Mouse (Mus musculus) CH12.LX (cell line): Measurements from ENCODE around the gene Cpxcr1. TPM values are rescaled to one million over a fixed set of nuclear protein-coding genes. Genes with fewer than 3 reads are reported as not detected.

ENCODE experiments used
- DNase-seq: peaks from one replicate; pipeline ENCODE4 v3.0.0-alpha.2; 2013; ENCODE audit errors: extremely low read depth
- H3K27ac ChIP-seq: 2 replicates; pipeline ENCODE4 v1.5.1; 2012; ENCODE audit warnings: low read depth, mild to moderate bottlenecking, control low read depth, moderate library complexity; ENCODE audit not compliant: insufficient read depth
- H3K27me3 ChIP-seq: replicated peaks from 2 replicates; pipeline ENCODE3; 2012; ENCODE audit warnings: inconsistent platforms
- H3K36me3 ChIP-seq, 2 experiments: replicated peaks in 1 of 2; 2 replicates each; pipeline versions ENCODE3 to v1.6.1; 2012; ENCODE audit warnings: inconsistent platforms in 1 of 2, low read length in 1 of 2, mild to moderate bottlenecking in 1 of 2, mixed read lengths in 1 of 2, moderate library complexity in 1 of 2; ENCODE audit not compliant: control insufficient read depth in 1 of 2, insufficient read depth in 1 of 2
- H3K4me1 ChIP-seq, 2 experiments: 2 replicates each; pipeline ENCODE4 v1.6.1; 2012; ENCODE audit warnings: inconsistent platforms in 1 of 2, moderate library complexity in 1 of 2; ENCODE audit not compliant: insufficient read depth in 2 of 2, control insufficient read depth in 1 of 2
- H3K4me2 ChIP-seq: 2 replicates; pipeline ENCODE4 v1.6.1; 2012; ENCODE audit warnings: low read depth, mild to moderate bottlenecking, control low read depth; ENCODE audit not compliant: poor library complexity, insufficient read depth, severe bottlenecking
- H3K4me3 ChIP-seq, 3 experiments: fragments of 150-350 bp in 1 of 3; sonication (generic) in 1 of 3; replicated peaks in 1 of 3; 2 replicates each; pipeline versions ENCODE3 to v1.5.1; 2011 to 2012; ENCODE audit warnings: low read depth in 2 of 3, low read length in 2 of 3, mild to moderate bottlenecking in 2 of 3, moderate library complexity in 2 of 3, control low read depth in 1 of 3, improper control_type of control experiment in 1 of 3, inconsistent platforms in 1 of 3, mixed read lengths in 1 of 3; ENCODE audit not compliant: poor library complexity in 1 of 3
- H3K79me2 ChIP-seq: replicated peaks from 2 replicates; pipeline ENCODE4 v1.6.1; 2012; ENCODE audit warnings: mild to moderate bottlenecking, moderate library complexity; ENCODE audit not compliant: control insufficient read depth, poor library complexity, insufficient read depth, severe bottlenecking; ENCODE audit errors: extremely low read depth
- H3K9ac ChIP-seq: 2 replicates; pipeline ENCODE4 v1.6.1; 2012; ENCODE audit warnings: low read depth, mild to moderate bottlenecking, control low read depth, moderate library complexity; ENCODE audit not compliant: insufficient read depth
- H3K9me3 ChIP-seq: replicated peaks from 2 replicates; pipeline ENCODE3; 2012; ENCODE audit warnings: low read length, inconsistent platforms, mixed read lengths
- CHD1 ChIP-seq: IDR thresholded peaks from 2 replicates; pipeline ENCODE4 v1.6.1; 2012; ENCODE audit warnings: low read depth, low read length, improper control_type of control experiment, inconsistent platforms
- CHD2 ChIP-seq: IDR thresholded peaks from 2 replicates; pipeline ENCODE4 v1.6.1; 2011; ENCODE audit warnings: low read length, improper control_type of control experiment
- ELF1 ChIP-seq: IDR thresholded peaks from 2 replicates; pipeline ENCODE4 v1.6.1; 2014; ENCODE audit warnings: low read depth, mild to moderate bottlenecking, inconsistent platforms, low read length, improper control_type of control experiment
- EP300 ChIP-seq: IDR thresholded peaks from 2 replicates; pipeline ENCODE4 v1.6.1; 2011; ENCODE audit warnings: low read length, improper control_type of control experiment
- ETS1 ChIP-seq: conservative IDR thresholded peaks from 2 replicates; pipeline ENCODE4 v1.6.1; 2012; ENCODE audit warnings: low read depth, mild to moderate bottlenecking, inconsistent platforms, low read length, improper control_type of control experiment, moderate library complexity
- GABPA ChIP-seq: IDR thresholded peaks from 2 replicates; pipeline ENCODE4 v1.6.1; 2012; ENCODE audit warnings: low read depth, low read length, improper control_type of control experiment, inconsistent platforms; ENCODE audit not compliant: insufficient replicate concordance
- MAX ChIP-seq: IDR thresholded peaks from 2 replicates; pipeline ENCODE4 v1.6.1; 2011; ENCODE audit warnings: low read length, improper control_type of control experiment
- MEF2A ChIP-seq: IDR thresholded peaks from 2 replicates; pipeline ENCODE4 v1.6.1; 2014; ENCODE audit warnings: low read depth, mild to moderate bottlenecking, inconsistent platforms, low read length, improper control_type of control experiment, borderline replicate concordance
- NELFE ChIP-seq: IDR thresholded peaks from 2 replicates; pipeline ENCODE4 v1.6.1; 2011; ENCODE audit warnings: low read depth, low read length, improper control_type of control experiment
- POLR2A ChIP-seq: IDR thresholded peaks from 2 replicates; pipeline ENCODE4 v1.6.1; 2011; ENCODE audit warnings: low read depth, mild to moderate bottlenecking, improper control_type of control experiment, low read length
- SMC3 ChIP-seq: IDR thresholded peaks from 2 replicates; pipeline ENCODE4 v1.6.1; 2011; ENCODE audit warnings: low read depth, low read length, improper control_type of control experiment
- ZC3H11A ChIP-seq: IDR thresholded peaks from 2 replicates; pipeline ENCODE4 v1.6.1; 2012; ENCODE audit warnings: low read depth, mild to moderate bottlenecking, inconsistent platforms, low read length, improper control_type of control experiment
- ZNF384 ChIP-seq: IDR thresholded peaks from 2 replicates; pipeline ENCODE4 v1.6.1; 2012; ENCODE audit warnings: low read depth, low read length, improper control_type of control experiment, inconsistent platforms
- dilution Hi-C: fragments of 300-500 bp; cut with MboI; formaldehyde crosslinking; loops from 2 replicates; pipeline ENCODE4 v1.14.3; 2020; ENCODE audit warnings: low sequenced_read_pairs; ENCODE audit not compliant: extremely low pct_unique_long_range_greater_than_20kb, extremely low pct_ligation_motif_present
- in situ Hi-C: fragments of 300-500 bp; cut with MboI; formaldehyde crosslinking; loops from 3 replicates; pipeline ENCODE4 v1.14.3; 2019; ENCODE audit warnings: low sequenced_read_pairs, low pct_ligation_motif_present, low pct_unique_long_range_greater_than_20kb, mixed read lengths
- polyA plus RNA-seq: library from polyadenylated mRNA; unstranded; fragments of >175 nt; gene quantifications from 2 replicates; pipeline ENCODE4 v1.2.1, GENCODE M21; 2012; ENCODE audit warnings: low read depth; ENCODE audit not compliant: insufficient read length
- total RNA-seq, 2 experiments: library from RNA; depleted of rRNA; stranded (reverse); fragments of 300-350 nt in 1 of 2; fragments of >200 nt in 1 of 2; gene quantifications; 2 replicates each; pipeline ENCODE4 v1.2.3; 2012 to 2014

Cpxcr1 gene
- total RNA-seq (2012; rRNA removed) (not detected in 2 replicates), total RNA-seq (2014; rRNA removed) (not detected in 2 replicates), polyA plus RNA-seq (not detected in 2 replicates)

DNA sequence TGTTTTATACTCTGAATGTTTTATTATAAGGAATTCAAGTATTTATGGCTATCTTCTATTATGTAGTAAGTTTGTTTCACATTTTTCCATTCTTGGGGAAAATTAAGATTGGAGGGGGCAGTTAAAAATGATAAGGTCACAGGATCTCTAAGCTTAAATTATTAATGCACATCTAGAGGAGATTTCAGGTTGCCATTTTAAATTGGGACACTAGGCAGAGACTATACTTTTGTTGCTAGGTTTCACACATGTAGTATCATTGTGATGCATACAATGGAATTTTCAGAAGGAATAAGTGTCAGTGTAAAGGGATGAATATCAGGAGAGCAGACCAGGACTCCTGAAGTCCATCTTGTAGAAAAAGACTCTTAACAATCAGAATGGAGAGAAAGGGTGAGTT lies at the start of gene Cpxcr1:
TSS of gene Cpxcr1 (plus strand) at position 301 of the 400 bp plus-strand sequence.
- dilution Hi-C loops, result no loop called here
- no peak within 1 kb of the TSS for H3K4me2 ChIP-seq
- TF ChIP-seq SMC3 (no peak), ZC3H11A (no peak), ELF1 (no peak), EP300 (no peak), ZNF384 (no peak), MAX (no peak), MEF2A (no peak), NELFE (no peak), POLR2A (no peak), CHD2 (no peak), CHD1 (no peak), GABPA (no peak), ETS1 (no peak)
- TF ChIP-seq, all 38 proteins: peak for 0
- no peaks in the 10 kb centered on the region for H3K36me3 ChIP-seq
- no peaks in the 10 kb centered on the region for H3K79me2 ChIP-seq
- H3K27me3 ChIP-seq, result no peaks in the 10 kb centered on the region
- peaks cover 4% of the 10 kb centered on the region for H3K9me3 ChIP-seq
- no peak within 1 kb of the TSS for H3K4me3 ChIP-seq
- H3K9ac ChIP-seq, result no peak within 1 kb of the TSS
- no peaks in the 10 kb centered on the region for H3K4me1 ChIP-seq
- no peak for DNase-seq
- in situ Hi-C loops, result no loop called here
- H3K27ac ChIP-seq, result no peak within 1 kb of the TSS

Other genes starting within 250 kb of the Cpxcr1 start
- gene H2afb2, start 232.2 kb downstream of the Cpxcr1 start, total RNA-seq (2012; rRNA removed), result not detected in 2 replicates
- not detected in 2 replicates for gene H2afb2, start 232.2 kb downstream of the Cpxcr1 start, total RNA-seq (2014; rRNA removed)
- gene H2afb2, start 232.2 kb downstream of the Cpxcr1 start, polyA plus RNA-seq, result not detected in 2 replicates